Mouse (Mus musculus) bone marrow macrophage, adult 2 months (primary cell): ENCODE data around the gene Defb6. TPM values are rescaled to one million over a fixed set of nuclear protein-coding genes. Genes with fewer than 3 reads are reported as not detected.

Source experiments
- H3K27ac ChIP-seq: 2 replicates; pipeline ENCODE4 v1.5.1; 2012; ENCODE audit warnings: low read depth, low read length; ENCODE audit not compliant: insufficient read depth
- H3K4me1 ChIP-seq: 2 replicates; pipeline ENCODE4 v1.6.1; 2012; ENCODE audit warnings: low read length; ENCODE audit not compliant: control insufficient read depth, insufficient read depth
- H3K4me3 ChIP-seq: 2 replicates; pipeline ENCODE4 v1.5.1; 2012; ENCODE audit warnings: mild to moderate bottlenecking, low read length, moderate library complexity; ENCODE audit not compliant: insufficient read depth
- CTCF ChIP-seq: IDR thresholded peaks from 2 replicates; pipeline ENCODE4 v1.5.1; 2012; ENCODE audit warnings: low read depth, mild to moderate bottlenecking, low read length, moderate library complexity
- POLR2A ChIP-seq: IDR thresholded peaks from 2 replicates; pipeline ENCODE4 v1.6.1; 2012; ENCODE audit warnings: mild to moderate bottlenecking, low read depth, low read length, borderline replicate concordance
- polyA plus RNA-seq: library from polyadenylated mRNA; stranded (reverse); fragments of >200 nt; gene quantifications from 2 replicates; pipeline ENCODE4 v1.2.4, GENCODE M21; 2012; ENCODE audit not compliant: missing spikeins, insufficient read depth, insufficient read length

Gene Defb6
- polyA plus RNA-seq: not detected in 2 replicates

DNA sequence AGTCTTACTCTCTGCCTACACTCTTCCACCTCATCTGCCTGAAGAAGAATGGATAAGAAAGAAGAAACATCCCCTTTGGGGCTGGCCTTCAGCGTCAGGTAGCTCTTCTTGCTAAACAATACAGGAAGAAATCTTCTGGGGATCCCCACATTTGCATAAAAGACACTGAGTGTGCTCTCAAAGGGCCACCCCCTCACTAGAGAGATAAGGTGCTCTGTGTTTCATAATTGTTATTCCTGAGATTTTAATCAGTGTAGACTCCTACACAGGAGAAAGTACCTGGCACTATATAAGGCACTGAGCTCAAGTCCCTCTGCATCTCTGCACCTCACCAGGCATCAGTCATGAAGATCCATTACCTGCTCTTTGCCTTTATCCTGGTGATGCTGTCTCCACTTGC, at the start of gene Defb6:
Gene Defb6 (plus strand): TSS at position 318 of the 400 bp plus-strand sequence.
- no peak within 1 kb of the TSS for H3K27ac ChIP-seq
- no peak for TF ChIP-seq CTCF
- no peak for TF ChIP-seq POLR2A
- no peaks in the 10 kb centered on the region for H3K4me1 ChIP-seq
- H3K4me3 ChIP-seq: no peak within 1 kb of the TSS

DNA sequence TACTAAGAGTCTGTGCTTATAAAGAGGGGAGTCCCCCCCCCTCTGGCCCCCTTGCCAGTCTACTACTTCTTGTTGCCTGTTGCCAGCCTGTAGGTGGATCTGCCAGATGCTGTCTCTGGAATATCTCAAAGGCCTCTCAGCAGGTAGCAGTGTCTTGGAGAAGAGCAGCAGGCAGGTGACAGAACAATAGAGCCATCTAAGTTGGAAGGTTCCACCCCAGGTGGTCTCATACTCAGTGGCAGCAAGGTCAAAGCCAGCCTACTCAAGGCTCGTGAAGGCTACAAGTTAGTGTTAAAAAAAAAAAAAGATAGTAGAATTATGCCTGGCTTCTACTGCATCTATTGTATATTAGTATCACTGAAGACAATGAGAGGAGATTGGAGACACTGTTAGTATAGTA, 12.8 kb downstream of the Defb6 start:
- no peak for TF ChIP-seq POLR2A
- TF ChIP-seq CTCF: no peak
- no peak overlapping the region for H3K27ac ChIP-seq
- no peak overlapping the region for H3K4me3 ChIP-seq
- H3K4me1 ChIP-seq: no peaks in the 10 kb centered on the region

DNA sequence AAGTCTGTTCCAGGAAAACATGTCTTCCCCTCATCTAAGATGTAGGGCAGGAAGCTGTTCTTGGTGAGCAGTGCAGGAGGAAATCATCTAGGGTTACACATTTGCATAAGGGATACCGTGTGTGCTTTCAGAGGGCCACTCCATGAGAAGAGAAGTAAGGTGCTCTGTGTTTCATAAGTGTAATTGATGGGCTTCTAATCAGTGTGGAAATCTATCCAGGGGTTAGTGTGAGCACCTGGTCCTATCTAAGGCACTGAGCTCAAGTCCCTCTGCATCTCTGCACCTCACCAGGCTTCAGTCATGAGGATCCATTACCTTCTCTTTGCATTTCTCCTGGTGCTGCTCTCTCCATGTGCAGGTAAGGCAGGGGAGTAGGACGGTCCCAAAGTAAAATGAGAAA, 14.3 kb downstream of the Defb6 start, which contains the start of gene Defb46:
Gene Defb46 (plus strand): TSS at position 301 of the 400 bp plus-strand sequence.
- no peak within 1 kb of the TSS for H3K4me3 ChIP-seq
- no peak within 1 kb of the TSS for H3K27ac ChIP-seq
- TF ChIP-seq POLR2A (no peak), CTCF (no peak)
- H3K4me1 ChIP-seq: no peaks in the 10 kb centered on the region

DNA sequence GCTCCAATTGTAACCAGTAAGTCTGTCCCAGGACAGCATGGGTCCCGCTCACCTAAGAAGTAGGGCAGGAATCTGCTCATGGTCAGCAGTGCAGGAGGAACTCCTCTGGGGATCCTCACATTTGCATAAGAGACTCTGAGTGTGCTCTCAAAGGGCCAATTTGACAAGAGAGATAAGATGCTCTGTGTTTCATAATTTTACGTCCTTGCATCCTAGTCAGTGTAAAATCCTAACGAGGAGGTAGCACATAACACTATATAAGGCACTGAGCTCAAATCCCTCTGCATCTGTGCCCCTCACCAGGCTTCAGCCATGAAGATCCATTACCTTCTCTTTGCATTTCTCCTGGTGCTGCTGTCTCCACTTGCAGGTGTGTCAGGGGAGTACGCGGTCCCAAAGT, 22.0 kb downstream of the Defb6 start, which contains the start of gene Defb5:
Gene Defb5 (plus strand): TSS at position 301 of the 400 bp plus-strand sequence.
- Histone ChIP-seq H3K4me1 (no peaks in the 10 kb centered on the region), H3K4me3 (no peak within 1 kb of the TSS), H3K27ac (no peak within 1 kb of the TSS)
- TF ChIP-seq POLR2A: no peak
- TF ChIP-seq CTCF: no peak

DNA sequence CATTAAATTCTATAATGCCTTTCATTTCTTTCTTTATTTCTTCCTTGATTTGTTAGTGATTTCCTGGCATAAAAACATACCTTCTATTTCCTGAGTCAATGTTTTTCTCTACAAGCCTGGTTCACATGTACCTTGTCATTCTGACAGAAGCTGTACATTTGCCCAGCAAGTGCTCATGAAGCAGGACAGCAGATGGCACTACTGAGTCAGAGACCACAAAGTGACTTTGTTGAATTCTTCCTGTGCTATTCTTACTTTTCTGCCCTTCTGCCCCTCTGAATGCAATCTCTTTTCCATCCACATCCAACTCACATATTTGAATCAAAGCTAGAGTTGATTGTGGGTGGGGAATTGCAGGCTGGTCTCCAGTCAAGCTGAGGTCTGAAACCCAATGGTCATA, 32.9 kb downstream of the Defb6 start:
- Histone ChIP-seq H3K27ac (no peak overlapping the region), H3K4me3 (no peak overlapping the region), H3K4me1 (no peaks in the 10 kb centered on the region)
- TF ChIP-seq CTCF (no peak), POLR2A (no peak)

DNA sequence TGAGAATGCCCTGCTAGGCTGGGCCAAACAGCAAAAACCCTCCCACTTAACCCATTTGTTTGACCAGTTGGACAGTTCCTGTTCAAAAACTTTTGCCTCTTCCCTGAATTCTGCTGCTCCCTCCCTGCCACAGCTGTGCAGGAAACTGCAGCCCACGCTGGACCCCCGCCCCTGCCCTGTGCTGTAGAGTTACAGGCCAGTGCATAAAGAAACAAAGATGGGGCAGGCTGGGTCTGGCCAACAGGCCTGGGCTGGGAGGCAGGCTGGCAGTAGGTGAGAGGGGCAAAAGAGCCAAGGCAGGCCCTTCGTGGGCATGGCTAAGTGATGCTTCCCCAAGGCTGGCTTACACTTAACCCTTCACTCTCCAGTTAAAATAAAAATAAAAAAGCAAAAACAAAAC, 34.4 kb downstream of the Defb6 start:
- H3K4me3 ChIP-seq: no peak overlapping the region
- H3K27ac ChIP-seq: no peak overlapping the region
- H3K4me1 ChIP-seq: no peaks in the 10 kb centered on the region
- TF ChIP-seq CTCF: no peak

Other genes with a start within 250 kb of the Defb6 start
- gene Defb40, start 247.2 kb upstream of the Defb6 start, polyA plus RNA-seq: not detected in 2 replicates
- gene Defb37, start 234.4 kb upstream of the Defb6 start, polyA plus RNA-seq: not detected in 2 replicates
- not detected in 2 replicates for gene Defb38, start 198.9 kb upstream of the Defb6 start, polyA plus RNA-seq
- gene Defb39, start 160.7 kb upstream of the Defb6 start, polyA plus RNA-seq: not detected in 2 replicates
- gene Defb12, start 110.6 kb upstream of the Defb6 start, polyA plus RNA-seq: not detected in 2 replicates
- not detected in 2 replicates for gene Defb34, start 101.7 kb upstream of the Defb6 start, polyA plus RNA-seq
- not detected in 2 replicates for gene Gm45826, start 84.7 kb upstream of the Defb6 start, polyA plus RNA-seq
- not detected in 2 replicates for gene Defb14, start 31.1 kb upstream of the Defb6 start, polyA plus RNA-seq
- gene Defb4, start 26.8 kb upstream of the Defb6 start, polyA plus RNA-seq: not detected in 2 replicates
- gene Defb46, start 14.4 kb downstream of the Defb6 start, polyA plus RNA-seq: not detected in 2 replicates
- gene Defb5, start 22.1 kb downstream of the Defb6 start, polyA plus RNA-seq: not detected in 2 replicates
- gene Defb3, start 67.9 kb downstream of the Defb6 start, polyA plus RNA-seq: not detected in 2 replicates
- not detected in 2 replicates for gene Defb8, start 222.1 kb downstream of the Defb6 start, polyA plus RNA-seq